Mouse (Mus musculus): ENCODE data around the gene Ssbp3. TPM values are rescaled to one million over a fixed set of nuclear protein-coding genes. Genes with fewer than 3 reads are reported as not detected.

Gene Ssbp3
- polyA plus RNA-seq, 1 experiment from 2014 or later = 90.4 TPM

- Histone ChIP-seq H3K36me3 (0 out of 2 replicates have a peak, but pooled peaks cover 7% of the 10 kb centered on the region), H3K9me3 (no peaks in the 10 kb centered on the region), H3K4me1 (no peaks in the 10 kb centered on the region), H3K4me3 (no peak overlapping the region), H3K9ac (no peak overlapping the region), H3K27ac (no peak overlapping the region), H3K4me2 (no peak overlapping the region), H3K27me3 (no peaks in the 10 kb centered on the region)
- ATAC-seq (ENCODE audit: borderline replicate concordance, extremely low read depth, low FRiP score, low TSS enrichment) = no peak
- 67% methylated on average over 13 of the region's 13 CpGs for WGBS
Measured at GRCm38 (mm10) chr4:107012005-107012478, 101.5 kb downstream of the Ssbp3 start.

DNA sequence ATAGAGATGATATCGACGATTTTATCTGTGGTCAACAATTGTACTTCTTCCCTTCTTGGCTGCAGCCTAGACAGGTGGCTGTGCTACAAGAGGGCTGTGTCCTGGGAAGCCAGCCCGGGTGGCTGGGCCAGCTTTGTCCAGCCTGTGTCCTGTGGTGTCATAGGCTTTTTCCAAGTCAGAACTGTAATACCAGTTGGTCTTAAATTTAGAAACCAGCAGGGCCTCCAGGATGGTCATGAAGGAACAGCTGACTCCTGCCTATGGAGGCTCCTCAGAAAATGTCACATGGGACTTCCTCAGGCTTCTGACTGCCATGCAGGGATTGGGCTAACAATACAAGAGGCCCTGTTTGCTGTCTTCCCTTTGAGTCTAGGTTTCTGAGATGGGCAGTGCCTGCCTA lies 102.1 kb downstream of the Ssbp3 start:
- H3K4me1 ChIP-seq = no peaks in the 10 kb centered on the region
- H3K9ac ChIP-seq = no peak overlapping the region
- WGBS = 78% methylated on average over 3 of the region's 3 CpGs
- H3K4me2 ChIP-seq = no peak overlapping the region
- no peak overlapping the region for H3K4me3 ChIP-seq
- 0 out of 2 replicates have a peak, but pooled peaks cover 7% of the 10 kb centered on the region for H3K36me3 ChIP-seq
- H3K9me3 ChIP-seq = no peaks in the 10 kb centered on the region
- H3K27ac ChIP-seq = no peak overlapping the region
- H3K27me3 ChIP-seq = no peaks in the 10 kb centered on the region
- no peak for ATAC-seq (ENCODE audit: borderline replicate concordance, extremely low read depth, low FRiP score, low TSS enrichment)

DNA sequence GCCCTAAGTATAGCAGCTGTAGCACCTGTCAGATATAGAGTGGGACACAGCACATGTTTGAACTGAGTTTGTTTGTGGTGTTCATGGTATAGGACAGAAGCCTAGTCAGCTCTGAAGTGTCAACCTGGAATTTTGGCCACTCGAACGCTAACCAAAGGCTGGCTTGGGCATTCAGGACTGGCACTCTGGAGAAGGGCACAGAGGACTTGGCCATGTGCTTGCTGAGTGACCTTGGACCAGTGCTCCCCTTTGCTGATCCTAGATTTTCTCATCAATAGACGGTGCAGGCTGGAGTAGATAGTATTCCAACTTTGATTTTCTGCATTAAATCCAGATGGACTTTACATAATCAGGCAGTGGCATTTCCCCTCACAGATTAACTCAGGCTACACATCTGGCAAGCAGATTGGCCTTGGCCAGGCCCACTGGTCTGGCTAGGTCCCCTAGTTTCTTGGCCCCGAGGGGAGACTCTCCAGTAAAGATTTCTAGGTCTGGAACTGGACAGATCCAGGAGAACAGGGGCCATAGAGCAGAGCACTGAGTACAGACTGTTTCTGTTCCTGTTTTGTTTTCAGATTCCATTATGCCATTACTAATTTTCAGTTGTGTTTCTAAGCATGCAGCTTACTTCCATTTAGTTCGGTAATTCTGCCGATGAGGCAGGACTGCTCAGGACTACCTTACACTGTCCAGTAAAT lies 102.8 kb downstream of the Ssbp3 start:
- no peak overlapping the region for H3K4me2 ChIP-seq
- no peak overlapping the region for H3K4me3 ChIP-seq
- WGBS = 86% methylated on average over 6 of the region's 6 CpGs
- H3K27ac ChIP-seq = no peak overlapping the region
- H3K9me3 ChIP-seq = no peaks in the 10 kb centered on the region
- no peak overlapping the region for H3K9ac ChIP-seq
- no peaks in the 10 kb centered on the region for H3K27me3 ChIP-seq
- no peak for ATAC-seq (ENCODE audit: borderline replicate concordance, extremely low read depth, low FRiP score, low TSS enrichment)
- 0 out of 2 replicates have a peak, but pooled peaks cover 7% of the 10 kb centered on the region for H3K36me3 ChIP-seq
- H3K4me1 ChIP-seq = peaks cover under 1% of the 10 kb centered on the region; the same call in 1 of the 2 replicates

- no peak overlapping the region for H3K9ac ChIP-seq
- H3K9me3 ChIP-seq = no peaks in the 10 kb centered on the region
- H3K27ac ChIP-seq = no peak overlapping the region
- WGBS = 84% methylated on average over 9 of the region's 9 CpGs
- ATAC-seq (ENCODE audit: borderline replicate concordance, extremely low read depth, low FRiP score, low TSS enrichment) = no peak
- H3K4me1 ChIP-seq = peaks cover 6% of the 10 kb centered on the region; the same call in 1 of the 2 replicates
- 0 out of 2 replicates have a peak, but pooled peaks cover 7% of the 10 kb centered on the region for H3K36me3 ChIP-seq
- H3K4me2 ChIP-seq = no peak overlapping the region
- H3K27me3 ChIP-seq = no peaks in the 10 kb centered on the region
- no peak overlapping the region for H3K4me3 ChIP-seq
Measured at GRCm38 (mm10) chr4:107013817-107014260, 103.3 kb downstream of the Ssbp3 start.

GRCm38 (mm10) chr4:107015971-107016511 lies 105.5 kb downstream of the Ssbp3 start:
- H3K36me3 ChIP-seq = peaks cover 3% of the 10 kb centered on the region; the same call in 1 of the 2 replicates
- no peaks in the 10 kb centered on the region for H3K27me3 ChIP-seq
- H3K27ac ChIP-seq = no peak overlapping the region
- 0 out of 2 replicates have a peak, but pooled peaks have one; percentile 21 for ATAC-seq (ENCODE audit: borderline replicate concordance, extremely low read depth, low FRiP score, low TSS enrichment)
- H3K4me3 ChIP-seq = no peak overlapping the region
- no peak overlapping the region for H3K4me2 ChIP-seq
- peaks cover 10% of the 10 kb centered on the region; the same call in 1 of the 2 replicates for H3K4me1 ChIP-seq
- WGBS = 57% methylated on average over 13 of the region's 13 CpGs
- H3K9me3 ChIP-seq = no peaks in the 10 kb centered on the region
- no peak overlapping the region for H3K9ac ChIP-seq

- peaks cover 10% of the 10 kb centered on the region; the same call in 1 of the 2 replicates for H3K4me1 ChIP-seq
- H3K27me3 ChIP-seq = no peaks in the 10 kb centered on the region
- H3K36me3 ChIP-seq = peaks cover 3% of the 10 kb centered on the region; the same call in 1 of the 2 replicates
- no peaks in the 10 kb centered on the region for H3K9me3 ChIP-seq
- H3K4me3 ChIP-seq = no peak overlapping the region
- no peak overlapping the region for H3K27ac ChIP-seq
- no peak overlapping the region for H3K9ac ChIP-seq
- no peak for ATAC-seq (ENCODE audit: borderline replicate concordance, extremely low read depth, low FRiP score, low TSS enrichment)
- no peak overlapping the region for H3K4me2 ChIP-seq
Measured at GRCm38 (mm10) chr4:107017257-107017656, 106.8 kb downstream of the Ssbp3 start.

- peaks cover 10% of the 10 kb centered on the region; the same call in 1 of the 2 replicates for H3K4me1 ChIP-seq
- H3K36me3 ChIP-seq = peaks cover 3% of the 10 kb centered on the region; the same call in 1 of the 2 replicates
- WGBS = 35% methylated on average over 3 of the region's 3 CpGs
- H3K4me2 ChIP-seq = no peak overlapping the region
- no peaks in the 10 kb centered on the region for H3K9me3 ChIP-seq
- no peak overlapping the region for H3K27ac ChIP-seq
- no peak for ATAC-seq (ENCODE audit: borderline replicate concordance, extremely low read depth, low FRiP score, low TSS enrichment)
- no peaks in the 10 kb centered on the region for H3K27me3 ChIP-seq
- H3K9ac ChIP-seq = no peak overlapping the region
- H3K4me3 ChIP-seq = no peak overlapping the region
Measured at GRCm38 (mm10) chr4:107018521-107018920, 108.0 kb downstream of the Ssbp3 start.

DNA sequence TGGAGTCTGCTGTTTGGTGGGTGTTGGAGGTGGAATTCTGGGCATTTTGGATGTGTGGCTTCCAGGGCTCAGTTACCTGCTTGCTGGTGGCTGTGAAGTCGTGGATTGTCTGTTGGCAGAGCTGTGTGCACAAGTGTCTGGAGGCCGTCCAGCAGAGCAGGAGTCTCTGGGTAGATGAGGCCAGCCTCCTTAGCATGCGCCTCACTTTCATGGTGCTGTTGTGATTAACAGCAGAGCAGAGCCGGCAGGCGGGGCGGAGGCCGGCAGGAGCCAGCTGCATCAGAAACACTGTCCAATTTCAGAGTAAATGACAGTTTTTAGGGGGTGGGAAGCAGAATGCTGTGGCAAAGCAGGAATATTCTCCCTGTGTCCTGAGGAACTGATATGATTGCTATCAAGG lies 108.5 kb downstream of the Ssbp3 start:
- H3K27ac ChIP-seq = no peak overlapping the region

GRCm38 (mm10) chr4:107020287-107021000 lies 109.9 kb downstream of the Ssbp3 start:
- H3K27me3 ChIP-seq = no peaks in the 10 kb centered on the region
- H3K4me2 ChIP-seq = no peak overlapping the region
- ATAC-seq (ENCODE audit: borderline replicate concordance, extremely low read depth, low FRiP score, low TSS enrichment) = no peak
- H3K4me1 ChIP-seq = peaks cover 10% of the 10 kb centered on the region; the same call in 1 of the 2 replicates
- no peak overlapping the region for H3K9ac ChIP-seq
- WGBS = 69% methylated on average over 5 of the region's 5 CpGs
- no peak overlapping the region for H3K27ac ChIP-seq
- no peaks in the 10 kb centered on the region for H3K9me3 ChIP-seq
- peaks cover 3% of the 10 kb centered on the region; the same call in 1 of the 2 replicates for H3K36me3 ChIP-seq
- no peak overlapping the region for H3K4me3 ChIP-seq

More for the DNA sequence above, 108.5 kb downstream of the Ssbp3 start:
- Histone ChIP-seq H3K27me3 (no peaks in the 10 kb centered on the region), H3K36me3 (peaks cover 3% of the 10 kb centered on the region; the same call in 1 of the 2 replicates), H3K4me2 (no peak overlapping the region), H3K4me1 (peaks cover 10% of the 10 kb centered on the region; the same call in 1 of the 2 replicates), H3K9ac (no peak overlapping the region), H3K9me3 (no peaks in the 10 kb centered on the region), H3K4me3 (no peak overlapping the region)
- ATAC-seq (ENCODE audit: borderline replicate concordance, extremely low read depth, low FRiP score, low TSS enrichment) = no peak
- WGBS = 51% methylated on average over 7 of the region's 7 CpGs

GRCm38 (mm10) chr4:107021464-107021863 lies 111.0 kb downstream of the Ssbp3 start:
- Histone ChIP-seq H3K27me3 (no peaks in the 10 kb centered on the region), H3K4me1 (peaks cover 10% of the 10 kb centered on the region; the same call in 1 of the 2 replicates), H3K4me2 (no peak overlapping the region), H3K4me3 (no peak overlapping the region), H3K9me3 (no peaks in the 10 kb centered on the region), H3K27ac (no peak overlapping the region), H3K9ac (no peak overlapping the region), H3K36me3 (peaks cover 3% of the 10 kb centered on the region; the same call in 1 of the 2 replicates)
- no peak for ATAC-seq (ENCODE audit: borderline replicate concordance, extremely low read depth, low FRiP score, low TSS enrichment)
- 72% methylated on average over 3 of the region's 3 CpGs for WGBS

DNA sequence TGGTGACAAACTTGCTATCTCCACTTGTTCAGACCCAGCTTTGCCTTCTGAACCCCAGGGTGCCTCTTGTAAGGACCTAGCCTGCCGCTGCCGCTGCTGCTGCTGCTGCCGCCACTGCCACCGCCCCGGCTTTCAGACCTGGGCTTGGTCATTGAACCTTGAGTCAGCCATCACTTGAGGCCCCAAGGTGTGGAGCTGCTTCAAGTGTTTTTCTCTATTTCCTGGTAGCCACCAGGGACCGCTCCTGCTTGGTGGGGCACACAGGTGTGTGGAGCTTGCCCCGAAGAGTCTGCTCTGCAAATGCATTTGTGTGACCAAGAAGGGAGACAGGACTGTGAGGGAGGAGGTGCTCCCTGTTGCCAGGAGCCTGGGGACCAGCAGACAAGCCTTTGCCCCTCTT lies 114.4 kb downstream of the Ssbp3 start:
- ATAC-seq (ENCODE audit: borderline replicate concordance, extremely low read depth, low FRiP score, low TSS enrichment) = no peak
- H3K9ac ChIP-seq = no peak overlapping the region
- no peak overlapping the region for H3K4me2 ChIP-seq
- peaks cover 8% of the 10 kb centered on the region; the same call in 1 of the 2 replicates for H3K36me3 ChIP-seq
- no peak overlapping the region for H3K27ac ChIP-seq
- no peaks in the 10 kb centered on the region for H3K9me3 ChIP-seq
- 78% methylated on average over 7 of the region's 7 CpGs for WGBS
- H3K4me1 ChIP-seq = no peaks in the 10 kb centered on the region
- H3K4me3 ChIP-seq = no peak overlapping the region
- no peaks in the 10 kb centered on the region for H3K27me3 ChIP-seq
